Mouse (Mus musculus) G1E-ER4 (cell line): ENCODE measurements around the gene Cln5. TPM values are rescaled to one million over a fixed set of nuclear protein-coding genes. Genes with fewer than 3 reads are reported as not detected.

ENCODE experiments used
- GATA1 ChIP-seq: IDR thresholded peaks from one replicate; pipeline ENCODE4 v1.8.0; 2012; ENCODE audit warnings: low read length, inconsistent platforms
- polyA plus RNA-seq: library from polyadenylated mRNA; stranded (reverse); fragments of >175 nt; gene quantifications from 2 replicates; pipeline ENCODE4 v1.2.3, GENCODE M21; 2012

Gene Cln5
- polyA plus RNA-seq, 1 experiment: 15.7 TPM

GRCm38 (mm10) chr14:103071471-103071870 is 1.5 kb downstream of the Cln5 start:
- no peak for TF ChIP-seq GATA1

DNA sequence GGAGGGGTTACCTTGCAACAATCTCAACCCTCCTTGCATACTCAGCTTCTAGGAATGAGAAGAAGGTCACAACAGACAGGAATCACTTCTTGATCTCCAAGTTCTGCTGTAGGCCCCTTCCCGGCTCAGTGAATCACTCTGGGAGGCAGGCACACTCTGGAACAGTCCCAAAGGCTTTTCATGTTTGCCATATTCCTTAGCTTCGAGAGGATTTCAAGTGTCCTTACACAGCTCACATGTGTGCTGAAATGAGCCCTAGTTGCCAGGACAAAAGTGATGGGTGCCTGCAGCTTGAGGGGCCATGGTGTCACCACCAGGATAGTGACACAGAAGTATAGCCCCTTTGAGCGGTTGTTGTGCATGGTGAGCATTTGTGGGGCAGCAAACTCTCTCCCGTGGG is 2.7 kb downstream of the Cln5 start:
- TF ChIP-seq GATA1: no peak

DNA sequence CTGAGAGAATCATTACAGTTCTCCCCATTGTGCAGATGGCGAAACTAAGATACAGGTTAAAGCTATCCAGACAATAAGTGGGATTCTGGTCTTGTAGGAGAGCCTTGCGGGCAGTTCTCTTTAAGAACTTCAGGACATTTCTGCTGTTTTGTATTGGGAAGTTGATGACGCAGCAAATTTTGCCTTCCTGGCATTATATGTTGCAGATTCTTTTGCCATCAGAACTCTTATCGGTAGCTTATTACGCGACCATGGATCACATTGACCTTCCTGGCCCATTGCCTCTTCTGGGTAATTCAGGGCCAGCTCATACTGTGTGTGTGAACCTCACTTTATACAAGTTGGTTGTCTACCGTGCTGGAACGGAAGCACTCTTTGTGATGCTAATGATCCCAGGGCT is 3.8 kb downstream of the Cln5 start:
- TF ChIP-seq GATA1: no peak

- TF ChIP-seq GATA1: no peak
Measured at GRCm38 (mm10) chr14:103075166-103075565, 5.2 kb downstream of the Cln5 start.

GRCm38 (mm10) chr14:103077272-103078005 is 7.4 kb downstream of the Cln5 start:
- TF ChIP-seq GATA1: no peak

GRCm38 (mm10) chr14:103078006-103078912 is 8.2 kb downstream of the Cln5 start:
- no peak for TF ChIP-seq GATA1

DNA sequence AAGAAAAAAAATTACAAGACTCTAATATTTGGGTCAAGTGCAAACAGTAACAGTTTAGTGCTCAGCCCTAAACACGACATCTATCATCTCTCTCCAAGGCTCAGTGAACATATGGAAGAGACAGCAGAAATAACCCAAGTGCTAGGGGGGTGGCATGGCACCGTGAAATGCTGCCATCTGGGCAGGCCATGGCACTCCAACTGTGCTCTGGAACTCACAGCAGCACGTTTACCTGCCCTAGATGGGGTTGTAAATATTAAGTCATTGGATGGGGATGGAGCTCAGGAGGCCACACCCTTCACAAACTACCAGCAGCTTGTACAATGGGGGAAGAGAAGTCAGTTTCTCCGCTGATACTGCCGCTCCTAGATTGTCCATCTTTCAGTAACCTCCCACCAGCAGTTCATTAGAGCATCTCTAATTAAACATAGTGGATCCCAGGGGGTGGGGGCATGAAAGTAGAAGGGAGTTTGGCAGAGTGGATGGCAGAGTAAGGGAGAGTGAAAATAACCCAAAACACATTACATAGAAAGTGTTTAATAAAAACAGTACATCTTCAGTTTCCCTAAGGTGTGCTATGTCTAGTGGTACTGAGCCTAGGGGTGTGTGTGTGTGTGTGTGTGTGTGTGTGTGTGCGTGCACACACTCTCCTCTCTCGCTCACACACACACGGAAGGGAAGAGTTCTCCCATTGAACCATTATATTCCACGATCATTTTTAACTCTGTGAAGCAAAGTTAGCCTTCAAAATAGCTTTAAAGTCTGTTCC is 9.4 kb downstream of the Cln5 start:
- TF ChIP-seq GATA1: no peak

GRCm38 (mm10) chr14:103085840-103086533 is 16.0 kb downstream of the Cln5 start:
- TF ChIP-seq GATA1: no peak

GRCm38 (mm10) chr14:103086671-103087324 is 16.8 kb downstream of the Cln5 start:
- TF ChIP-seq GATA1: peak; percentile 46

DNA sequence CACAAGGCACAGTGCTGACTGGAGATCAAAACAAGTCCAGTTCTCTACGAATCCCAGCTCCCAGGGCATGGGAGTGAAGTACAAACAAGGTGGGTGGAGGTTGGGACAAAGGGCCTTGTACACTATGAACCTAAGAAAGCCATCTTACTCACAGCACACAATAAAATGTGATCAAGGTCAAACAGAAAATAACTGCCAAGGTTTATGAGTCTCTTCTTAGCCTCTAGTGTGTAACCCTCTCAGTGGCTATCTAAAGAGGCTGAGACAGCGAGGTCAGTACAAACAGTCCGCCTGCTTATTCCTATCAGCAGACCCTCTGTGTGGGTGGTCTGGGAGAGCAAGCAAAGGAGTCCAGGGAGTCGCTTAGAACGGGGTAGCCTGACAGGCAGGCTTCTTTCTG is 17.8 kb downstream of the Cln5 start:
- no peak for TF ChIP-seq GATA1

GRCm38 (mm10) chr14:103088624-103089023 is 18.6 kb downstream of the Cln5 start:
- no peak for TF ChIP-seq GATA1

- no peak for TF ChIP-seq GATA1
Measured at GRCm38 (mm10) chr14:103093236-103093635, 23.2 kb downstream of the Cln5 start.

GRCm38 (mm10) chr14:103093670-103094069 is 23.7 kb downstream of the Cln5 start:
- peak; percentile 39 for TF ChIP-seq GATA1

GRCm38 (mm10) chr14:103095036-103095435 is 25.0 kb downstream of the Cln5 start:
- TF ChIP-seq GATA1: no peak

GRCm38 (mm10) chr14:103095826-103096225 is 25.8 kb downstream of the Cln5 start:
- TF ChIP-seq GATA1: no peak
